Mouse (Mus musculus): ENCODE measurements at regions not wholly inside any gene's neighbourhood (a gene's known extent, or its start where the extent isn't known, plus 50 kb on each side); places are given as distances from the start of the nearest gene placed in this dataset.

DNA sequence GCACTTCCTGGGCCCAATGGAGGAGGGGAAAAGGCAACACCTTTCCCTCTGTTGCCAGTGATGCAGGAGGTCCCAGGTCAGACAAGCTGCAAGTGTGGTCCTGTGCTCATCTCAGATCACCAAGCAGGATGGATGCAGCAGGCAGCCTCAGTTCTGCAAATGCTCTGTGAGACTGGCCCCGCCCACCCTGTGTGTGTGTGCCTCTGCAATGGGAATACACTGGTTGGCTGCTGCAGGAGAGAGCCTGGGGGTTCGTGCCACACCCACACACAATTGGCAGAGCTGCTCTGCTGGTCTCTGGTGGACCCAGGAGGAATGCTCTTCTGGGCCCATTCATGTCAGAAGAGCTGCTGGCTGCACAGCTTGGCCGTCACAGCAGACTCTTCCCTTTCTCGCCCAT is 102.2 kb upstream of the Igsf21 start:
- 54% methylated on average over 4 of the region's 4 CpGs for WGBS
- Histone ChIP-seq H3K9me3 (no peaks in the 10 kb centered on the region), H3K27ac (replicated peaks) (no peak overlapping the region), H3K27me3 (replicated peaks; ENCODE audit: low read depth, poor library complexity, severe bottlenecking) (no peaks in the 10 kb centered on the region), H3K36me3 (replicated peaks) (no peaks in the 10 kb centered on the region), H3K4me1 (no peaks in the 10 kb centered on the region), H3K4me3 (no peak overlapping the region)
- DNase-seq (ENCODE audit: low spot score): no peak

DNA sequence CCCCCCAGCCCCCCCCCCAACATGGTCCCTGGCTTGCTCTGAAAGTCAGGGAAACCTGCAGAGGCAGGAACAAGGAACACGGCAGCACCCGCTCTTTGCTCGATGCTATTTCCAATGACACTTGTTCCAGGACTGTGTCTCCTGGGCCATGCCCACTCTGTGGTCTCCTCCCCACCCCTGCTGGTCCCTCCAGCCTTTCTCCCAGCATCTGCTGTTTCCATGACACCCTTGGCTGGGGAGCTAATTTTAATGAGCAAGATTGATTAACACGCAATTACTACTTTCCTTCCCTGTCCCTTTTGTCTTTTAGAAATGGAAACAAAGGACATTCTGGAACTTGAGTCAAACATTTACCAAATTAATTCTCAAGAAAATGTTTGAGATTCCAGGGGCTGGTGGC is 83.6 kb upstream of the Igsf21 start:
- Histone ChIP-seq H3K27me3 (replicated peaks; ENCODE audit: low read depth, poor library complexity, severe bottlenecking) (no peaks in the 10 kb centered on the region), H3K27ac (replicated peaks) (no peak overlapping the region), H3K36me3 (replicated peaks) (no peaks in the 10 kb centered on the region), H3K4me3 (no peak overlapping the region), H3K9me3 (no peaks in the 10 kb centered on the region), H3K4me1 (no peaks in the 10 kb centered on the region)
- DNase-seq (ENCODE audit: low spot score): no peak
- WGBS: 92% methylated on average over 4 of the region's 4 CpGs

DNA sequence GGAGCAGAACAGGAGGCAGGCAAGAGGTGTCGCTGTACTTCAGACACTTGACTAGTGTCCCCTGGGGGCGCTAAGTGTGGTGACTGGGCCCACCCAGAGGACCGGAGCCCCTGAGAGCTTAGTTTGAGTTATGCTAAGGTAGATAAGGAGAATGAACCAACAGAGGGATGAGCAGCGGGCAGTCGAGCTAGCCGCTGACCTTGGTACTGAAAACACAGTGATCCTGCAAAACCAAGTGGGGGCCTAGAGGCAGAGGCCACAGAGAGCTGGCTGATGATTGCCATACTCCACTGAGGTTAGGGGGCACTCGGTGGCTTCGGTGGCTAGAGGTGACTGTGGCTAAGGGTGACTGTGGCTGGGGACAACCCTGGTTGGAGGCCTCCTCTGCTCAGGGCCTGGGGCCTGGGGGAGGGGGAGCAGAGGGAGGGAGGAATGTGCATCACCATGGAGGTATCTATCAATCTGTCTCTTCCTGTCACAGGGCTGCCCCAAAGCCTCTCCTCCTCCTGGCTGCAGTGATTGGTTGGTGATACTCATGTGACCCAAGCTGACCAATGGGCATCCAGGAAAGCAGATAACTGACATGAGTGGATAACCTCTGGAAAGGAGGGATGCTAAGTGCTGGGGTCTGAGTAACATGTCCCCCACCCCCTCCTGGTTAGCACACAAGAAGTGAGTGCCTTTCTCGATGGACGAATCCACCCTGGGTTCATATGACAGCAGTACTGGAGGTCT is 80.3 kb upstream of the Igsf21 start:
- peak; percentile 31 for DNase-seq (ENCODE audit: low spot score)
- WGBS: 31% methylated on average over 10 of the region's 10 CpGs

DNA sequence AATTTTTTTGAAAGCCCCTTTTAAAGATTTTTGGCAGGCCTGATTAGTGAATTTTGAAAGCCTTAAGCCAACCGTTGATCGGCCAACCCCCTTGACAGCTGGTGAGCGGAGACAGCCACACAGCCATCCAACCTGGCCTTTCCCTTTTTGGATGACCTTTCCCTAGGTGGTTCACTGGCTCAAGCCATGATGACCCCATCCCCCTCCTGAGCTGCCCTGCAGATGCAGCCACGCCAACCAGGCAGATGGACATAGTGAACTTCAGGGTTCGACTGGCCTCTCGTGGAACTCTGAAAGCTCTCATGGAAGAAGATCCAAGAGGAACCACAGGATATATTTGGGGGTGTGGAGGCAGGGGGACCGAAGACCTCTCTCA is 79.1 kb upstream of the Igsf21 start:
- H3K4me3 ChIP-seq: no peak overlapping the region

More for the DNA sequence above, 80.3 kb upstream of the Igsf21 start:
- Histone ChIP-seq H3K4me1 (no peaks in the 10 kb centered on the region), H3K27ac (replicated peaks) (no peak overlapping the region), H3K9me3 (peaks cover 19% of the 10 kb centered on the region; the same call in 1 of the 2 replicates), H3K27me3 (replicated peaks; ENCODE audit: low read depth, poor library complexity, severe bottlenecking) (no peaks in the 10 kb centered on the region), H3K4me3 (no peak overlapping the region), H3K36me3 (replicated peaks) (no peaks in the 10 kb centered on the region)

DNA sequence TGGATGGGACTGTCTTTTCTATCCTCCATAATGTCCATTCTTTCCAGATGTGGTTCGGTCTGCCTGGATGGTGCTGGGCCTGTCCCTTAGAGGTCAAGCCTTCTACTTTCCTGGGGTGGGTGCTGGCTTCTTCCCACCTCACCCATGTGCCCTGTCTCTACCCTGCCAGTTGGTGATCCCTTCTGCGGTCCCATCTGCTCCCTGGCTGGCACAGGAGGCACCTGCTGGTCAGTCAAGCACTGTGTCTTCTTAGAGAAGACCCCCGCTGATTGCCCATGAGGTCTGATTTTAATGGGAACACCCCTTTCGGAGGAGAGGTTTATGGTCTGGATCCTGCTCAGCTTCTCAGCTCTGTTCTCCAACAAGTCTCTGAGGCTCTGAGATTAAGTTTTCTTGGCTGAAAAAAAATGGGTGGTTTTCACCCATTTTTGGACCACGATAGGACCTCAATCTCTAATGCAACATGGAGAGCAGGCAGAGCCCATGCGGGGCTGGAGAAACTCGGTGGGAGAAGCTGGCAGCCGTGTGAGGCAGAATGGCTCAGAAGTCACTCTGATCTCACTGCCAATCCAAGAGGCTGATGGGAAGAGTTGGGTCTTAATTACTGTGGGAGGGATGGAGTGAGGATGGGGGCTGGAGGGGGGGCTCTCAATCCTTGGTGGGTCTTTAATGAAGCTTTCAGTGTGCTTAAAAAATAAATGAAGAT is 78.5 kb upstream of the Igsf21 start:
- Histone ChIP-seq H3K36me3 (replicated peaks) (no peaks in the 10 kb centered on the region), H3K4me3 (no peak overlapping the region), H3K9me3 (peaks cover 19% of the 10 kb centered on the region; the same call in 1 of the 2 replicates), H3K27me3 (replicated peaks; ENCODE audit: low read depth, poor library complexity, severe bottlenecking) (no peaks in the 10 kb centered on the region), H3K4me1 (no peaks in the 10 kb centered on the region), H3K27ac (replicated peaks) (no peak overlapping the region)
- no peak for DNase-seq (ENCODE audit: low spot score)
- 88% methylated on average over 8 of the region's 8 CpGs for WGBS

More for the DNA sequence above, 79.1 kb upstream of the Igsf21 start:
- H3K4me1 ChIP-seq: no peaks in the 10 kb centered on the region
- no peak for DNase-seq (ENCODE audit: low spot score)
- WGBS: 89% methylated on average over 7 of the region's 7 CpGs
- H3K36me3 ChIP-seq (replicated peaks): no peaks in the 10 kb centered on the region
- no peak overlapping the region for H3K27ac ChIP-seq (replicated peaks)
- peaks cover 19% of the 10 kb centered on the region; the same call in 1 of the 2 replicates for H3K9me3 ChIP-seq
- H3K27me3 ChIP-seq (replicated peaks; ENCODE audit: low read depth, poor library complexity, severe bottlenecking): no peaks in the 10 kb centered on the region

DNA sequence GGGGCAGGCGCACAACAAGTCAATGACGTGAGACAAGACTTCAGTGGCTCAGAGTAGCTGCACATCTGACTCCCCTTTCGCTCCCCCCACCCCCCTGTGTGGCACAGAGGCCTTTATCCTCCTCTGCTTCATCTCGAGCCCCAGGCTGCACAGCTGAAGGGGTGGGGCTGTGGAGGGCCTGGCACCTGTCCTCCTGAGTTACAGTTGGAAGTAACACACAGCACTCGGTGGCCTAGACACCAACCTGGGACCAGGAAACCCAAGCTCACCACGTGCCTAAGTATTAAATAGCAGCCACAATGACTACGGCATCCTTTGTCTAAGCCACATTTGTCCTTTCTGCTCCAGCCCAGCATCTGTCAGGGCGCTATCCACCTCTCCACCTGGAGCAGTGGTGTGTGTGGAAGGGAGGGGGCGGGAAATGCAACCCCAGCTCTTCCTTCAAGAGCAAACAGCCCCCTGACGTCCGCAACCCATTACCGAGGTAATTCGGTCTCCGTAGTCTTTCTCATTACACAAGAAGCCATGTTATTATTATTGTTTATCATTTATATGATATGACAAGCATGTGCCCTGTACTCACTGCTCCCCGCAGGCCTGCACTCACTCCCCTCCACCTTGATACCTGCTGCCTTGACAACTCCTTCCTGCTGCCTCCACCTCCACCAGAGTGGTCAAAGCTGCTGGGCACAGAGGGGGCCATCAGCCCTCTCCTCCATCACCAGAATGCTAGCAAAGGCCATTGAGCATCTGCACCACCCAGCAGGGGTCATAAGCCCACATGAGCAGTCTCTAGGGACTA is 73.7 kb upstream of the Igsf21 start:
- DNase-seq (ENCODE audit: low spot score): no peak
- Histone ChIP-seq H3K27me3 (replicated peaks; ENCODE audit: low read depth, poor library complexity, severe bottlenecking) (no peaks in the 10 kb centered on the region), H3K36me3 (replicated peaks) (no peaks in the 10 kb centered on the region), H3K4me1 (no peaks in the 10 kb centered on the region), H3K9me3 (peaks cover 19% of the 10 kb centered on the region; the same call in 1 of the 2 replicates), H3K4me3 (no peak overlapping the region), H3K27ac (replicated peaks) (no peak overlapping the region)
- 82% methylated on average over 15 of the region's 15 CpGs for WGBS

DNA sequence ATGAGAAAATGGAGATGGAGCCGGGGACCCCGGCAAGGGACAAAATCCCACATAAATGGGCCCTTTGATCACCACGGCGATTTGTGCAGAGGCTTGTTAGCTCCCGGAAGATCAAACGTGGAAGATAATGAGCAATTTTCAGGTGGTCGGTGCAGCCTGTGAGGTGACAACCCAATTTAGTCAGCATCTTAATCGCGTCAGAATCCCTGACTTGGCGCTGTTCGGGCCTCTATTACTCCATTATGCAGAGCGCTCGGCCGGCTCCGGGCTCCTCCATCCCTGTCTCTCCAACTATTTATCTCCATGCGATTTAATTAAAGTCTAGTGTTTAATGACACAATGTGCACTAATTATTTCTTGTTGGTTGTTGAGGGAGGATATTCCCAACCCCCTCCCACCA is 66.1 kb upstream of the Igsf21 start:
- no peak overlapping the region for H3K4me3 ChIP-seq
- no peaks in the 10 kb centered on the region for H3K9me3 ChIP-seq
- 72% methylated on average over 16 of the region's 16 CpGs for WGBS
- no peaks in the 10 kb centered on the region for H3K27me3 ChIP-seq (replicated peaks; ENCODE audit: low read depth, poor library complexity, severe bottlenecking)
- no peaks in the 10 kb centered on the region for H3K4me1 ChIP-seq
- H3K27ac ChIP-seq (replicated peaks): no peak overlapping the region
- DNase-seq (ENCODE audit: low spot score): no peak
- H3K36me3 ChIP-seq (replicated peaks): no peaks in the 10 kb centered on the region

DNA sequence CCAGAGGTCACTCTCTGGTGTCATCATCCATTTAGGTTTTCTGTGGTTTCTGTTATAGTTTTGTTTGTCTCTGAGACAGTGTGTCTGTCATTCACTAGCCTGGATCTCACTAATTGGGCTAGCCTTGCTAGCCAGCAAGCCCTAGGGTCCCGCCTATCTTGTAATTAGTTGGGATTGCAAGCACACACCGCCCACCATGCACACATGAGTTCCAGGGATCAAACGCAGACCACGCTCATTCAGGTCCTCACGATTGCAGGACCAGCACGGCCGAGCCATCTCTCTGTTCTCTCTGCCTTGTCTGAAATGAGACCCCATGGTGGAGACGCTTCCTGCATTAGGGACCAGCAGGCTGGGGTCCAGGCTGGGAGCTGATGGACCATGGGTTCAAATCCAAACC is 60.9 kb upstream of the Igsf21 start:
- no peaks in the 10 kb centered on the region for H3K9me3 ChIP-seq
- WGBS: 89% methylated on average over 8 of the region's 8 CpGs
- H3K27ac ChIP-seq (replicated peaks): no peak overlapping the region
- H3K4me3 ChIP-seq: no peak overlapping the region
- H3K4me1 ChIP-seq: no peaks in the 10 kb centered on the region
- H3K36me3 ChIP-seq (replicated peaks): no peaks in the 10 kb centered on the region
- DNase-seq (ENCODE audit: low spot score): no peak
- no peaks in the 10 kb centered on the region for H3K27me3 ChIP-seq (replicated peaks; ENCODE audit: low read depth, poor library complexity, severe bottlenecking)

DNA sequence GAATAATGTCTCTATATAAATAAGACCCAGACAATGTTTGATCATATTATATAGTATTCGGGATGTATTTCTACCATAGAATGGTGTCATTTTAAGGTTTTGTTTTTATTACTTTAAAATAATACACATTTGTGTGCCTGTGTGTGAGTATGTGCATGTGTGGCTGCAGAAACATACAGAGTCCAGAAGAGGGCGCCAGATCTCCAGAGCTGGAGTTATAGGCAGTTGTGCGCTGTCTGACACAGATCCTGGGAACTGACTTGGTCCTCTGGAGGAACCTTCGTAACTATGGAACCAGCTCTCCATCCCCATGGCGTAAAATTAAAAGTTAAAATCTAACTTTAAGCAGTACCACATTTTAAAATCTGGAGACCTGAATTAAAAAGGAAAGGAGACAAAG is 58.4 kb upstream of the Igsf21 start:
- DNase-seq (ENCODE audit: low spot score): no peak
- 81% methylated on average over 5 of the region's 5 CpGs for WGBS
- H3K4me1 ChIP-seq: no peaks in the 10 kb centered on the region
- H3K27me3 ChIP-seq (replicated peaks; ENCODE audit: low read depth, poor library complexity, severe bottlenecking): no peaks in the 10 kb centered on the region
- no peaks in the 10 kb centered on the region for H3K36me3 ChIP-seq (replicated peaks)
- no peak overlapping the region for H3K27ac ChIP-seq (replicated peaks)
- no peaks in the 10 kb centered on the region for H3K9me3 ChIP-seq
- H3K4me3 ChIP-seq: no peak overlapping the region

GRCm38 (mm10) chr4:140301661-140302060 is 55.1 kb upstream of the Igsf21 start:
- Histone ChIP-seq H3K9me3 (no peaks in the 10 kb centered on the region), H3K4me1 (no peaks in the 10 kb centered on the region), H3K4me3 (no peak overlapping the region), H3K36me3 (replicated peaks) (no peaks in the 10 kb centered on the region), H3K27me3 (replicated peaks; ENCODE audit: low read depth, poor library complexity, severe bottlenecking) (no peaks in the 10 kb centered on the region), H3K27ac (replicated peaks) (no peak overlapping the region)
- no peak for DNase-seq (ENCODE audit: low spot score)
- 87% methylated on average over 15 of the region's 15 CpGs for WGBS

DNA sequence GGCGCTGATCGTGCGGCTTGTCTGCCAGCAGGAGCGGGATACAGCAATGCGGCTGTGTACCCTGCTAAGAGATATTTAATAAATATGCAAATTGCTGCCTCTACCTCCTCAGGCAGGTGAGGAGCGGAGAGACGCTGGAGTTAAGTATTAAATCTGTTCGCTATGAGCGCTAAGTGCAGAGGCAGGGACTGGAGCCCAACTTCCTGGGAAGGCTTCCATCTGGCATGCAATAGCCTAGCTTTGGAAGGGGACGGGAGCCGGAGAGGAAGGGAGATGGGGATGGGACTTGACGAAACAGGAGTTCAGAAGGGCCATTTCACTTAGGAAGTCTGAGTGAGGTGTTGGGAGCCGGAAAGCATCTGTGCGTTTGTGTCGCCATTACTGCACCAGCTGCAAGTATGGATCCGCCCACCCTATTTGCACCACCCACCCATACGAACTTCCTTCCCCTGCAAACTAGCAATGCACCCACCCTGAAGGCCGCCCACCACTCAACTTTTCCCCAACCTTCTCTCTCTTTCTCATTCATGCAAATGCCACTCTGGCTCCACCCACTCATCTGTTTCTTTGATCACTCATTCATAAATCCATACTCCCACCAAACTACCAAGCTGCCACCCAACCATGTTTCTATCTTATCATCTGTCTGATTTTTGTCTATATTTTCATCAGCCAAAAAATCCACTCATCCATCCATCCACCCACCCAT is 51.5 kb upstream of the Igsf21 start:
- no peaks in the 10 kb centered on the region for H3K36me3 ChIP-seq (replicated peaks)
- H3K9me3 ChIP-seq: no peaks in the 10 kb centered on the region
- H3K4me3 ChIP-seq: no peak overlapping the region
- WGBS: 83% methylated on average over 18 of the region's 18 CpGs
- no peak for DNase-seq (ENCODE audit: low spot score)
- no peak overlapping the region for H3K27ac ChIP-seq (replicated peaks)
- no peaks in the 10 kb centered on the region for H3K27me3 ChIP-seq (replicated peaks; ENCODE audit: low read depth, poor library complexity, severe bottlenecking)
- no peaks in the 10 kb centered on the region for H3K4me1 ChIP-seq

Measured in embryonic facial prominence, embryonic 10.5 days (tissue).